Mouse (Mus musculus) ovary, postnatal 10 days (tissue): Measurements from ENCODE around the gene Dennd4a.

ENCODE experiments used
- DNase-seq: peaks from one replicate; pipeline ENCODE4 v3.0.0; 2022; ENCODE audit warnings: low spot score

The Dennd4a gene

DNA sequence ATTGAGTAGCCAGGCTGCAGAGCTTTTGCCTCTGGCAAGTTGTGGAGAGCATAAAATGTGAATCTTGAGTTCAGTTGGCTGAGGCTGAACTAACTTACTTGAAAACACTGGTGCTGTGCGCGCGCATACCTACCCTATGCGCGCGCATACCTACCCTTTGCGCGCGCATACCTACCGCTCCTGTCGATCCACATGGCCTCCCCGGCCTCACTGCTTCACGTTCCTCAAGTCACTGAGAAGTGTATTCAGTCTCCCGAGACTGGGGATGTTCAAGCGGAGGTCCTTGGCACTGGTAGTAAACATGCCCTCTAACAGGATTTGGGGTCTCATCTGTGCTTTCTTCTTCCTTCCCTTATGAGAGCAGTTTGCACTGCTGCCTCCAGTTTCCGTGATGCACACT, 107.4 kb downstream of the Dennd4a start:
- no peak for DNase-seq

GRCm38 (mm10) chr9:64925771-64926170, 114.6 kb downstream of the Dennd4a start:
- DNase-seq = no peak

DNA sequence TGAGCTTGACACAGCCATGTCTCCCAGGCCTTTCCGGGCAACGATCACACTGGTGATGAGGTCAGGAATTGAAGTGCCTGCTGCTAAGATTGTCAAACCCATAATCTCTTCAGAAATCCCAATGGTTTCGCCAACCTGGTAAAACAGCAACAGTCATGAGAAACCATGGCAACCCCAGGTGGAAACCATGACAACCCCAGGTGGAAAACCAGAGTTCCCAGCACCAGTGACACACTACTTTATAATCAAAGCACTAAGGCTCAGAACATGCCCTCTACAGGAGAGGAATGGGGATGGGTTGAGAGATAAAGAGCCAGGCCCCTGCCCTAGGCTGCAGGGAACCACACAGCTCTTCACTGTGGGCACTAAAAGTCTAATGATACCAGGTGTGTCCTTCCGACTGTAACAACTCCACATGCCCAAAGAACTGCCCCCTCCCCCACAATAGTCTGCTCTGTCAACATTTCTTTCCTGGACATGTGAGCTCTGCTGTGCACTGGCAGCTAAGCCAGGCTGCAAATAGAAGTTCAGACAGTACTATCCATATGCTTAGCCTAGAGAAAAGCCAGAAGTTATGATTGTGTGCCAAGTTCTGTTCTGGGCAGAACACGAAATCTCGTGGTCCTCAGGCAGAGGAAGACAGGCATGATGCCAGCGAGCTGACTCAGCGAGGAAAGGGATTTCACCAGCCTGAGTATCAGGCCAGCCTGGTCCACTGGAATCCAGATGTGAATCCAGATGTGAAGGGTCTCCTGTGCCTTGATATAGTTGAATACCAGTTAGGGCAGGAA, 115.3 kb downstream of the Dennd4a start:
- DNase-seq = no peak

DNA sequence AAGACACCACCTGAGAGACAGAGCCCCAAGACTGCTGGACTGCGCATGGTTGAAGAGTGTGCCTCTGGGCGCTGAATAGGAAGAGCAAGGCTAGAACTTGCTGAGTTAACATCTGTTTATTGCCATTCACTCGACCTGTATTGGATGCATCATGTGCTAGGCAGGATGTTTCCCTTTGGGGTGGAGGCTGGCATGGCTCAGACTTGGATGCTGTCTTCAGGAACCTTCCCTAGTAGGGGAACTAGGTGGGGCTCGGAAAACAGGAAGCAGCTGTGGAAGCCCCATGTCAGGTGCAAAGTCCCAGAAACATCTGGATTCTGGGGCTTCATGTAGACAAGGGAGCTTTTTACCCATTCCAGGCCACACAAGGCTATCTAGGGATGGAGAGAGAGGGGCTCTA, 119.1 kb downstream of the Dennd4a start:
- no peak for DNase-seq

DNA sequence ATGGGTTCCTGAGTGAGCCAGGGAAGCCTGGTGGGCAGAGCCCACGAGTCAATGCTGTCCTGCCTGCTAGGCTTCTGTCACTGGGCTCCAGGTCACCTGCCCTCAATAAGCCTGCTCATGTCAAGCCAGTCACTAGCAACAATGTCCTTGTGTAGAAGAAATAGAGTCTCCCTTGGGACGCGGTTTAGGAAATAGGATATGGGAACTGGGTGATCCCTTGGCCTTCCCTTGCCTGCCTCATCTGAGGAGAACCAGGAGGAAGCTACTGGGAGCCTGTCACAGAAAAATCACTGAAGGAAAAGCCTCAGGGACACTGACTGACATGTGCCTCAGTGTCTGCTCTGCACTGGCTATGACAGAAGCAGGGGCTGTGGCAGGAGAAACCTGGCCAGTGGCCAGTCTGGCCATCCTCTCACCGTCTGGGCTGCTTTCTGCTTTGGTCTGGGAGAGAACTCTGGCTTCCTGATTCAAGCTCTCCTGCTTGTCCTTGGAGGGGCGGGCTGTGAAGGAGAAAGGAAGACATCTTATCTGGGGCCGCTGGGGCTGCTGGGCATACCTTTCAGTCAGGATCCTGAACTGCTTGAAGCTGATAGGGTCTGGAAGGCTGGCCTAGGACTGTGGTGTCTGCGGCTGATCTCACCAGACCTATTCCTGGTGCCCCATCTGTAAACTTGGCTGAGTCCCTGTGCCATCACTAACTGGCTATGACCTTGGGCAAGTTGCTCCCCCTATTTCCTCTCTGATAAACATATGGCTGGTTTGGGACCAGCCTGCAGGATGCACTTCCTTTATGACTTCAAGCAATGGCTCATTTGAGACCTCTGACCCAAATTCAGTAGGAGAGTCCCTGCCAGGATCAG, 120.8 kb downstream of the Dennd4a start:
- DNase-seq = no peak

DNA sequence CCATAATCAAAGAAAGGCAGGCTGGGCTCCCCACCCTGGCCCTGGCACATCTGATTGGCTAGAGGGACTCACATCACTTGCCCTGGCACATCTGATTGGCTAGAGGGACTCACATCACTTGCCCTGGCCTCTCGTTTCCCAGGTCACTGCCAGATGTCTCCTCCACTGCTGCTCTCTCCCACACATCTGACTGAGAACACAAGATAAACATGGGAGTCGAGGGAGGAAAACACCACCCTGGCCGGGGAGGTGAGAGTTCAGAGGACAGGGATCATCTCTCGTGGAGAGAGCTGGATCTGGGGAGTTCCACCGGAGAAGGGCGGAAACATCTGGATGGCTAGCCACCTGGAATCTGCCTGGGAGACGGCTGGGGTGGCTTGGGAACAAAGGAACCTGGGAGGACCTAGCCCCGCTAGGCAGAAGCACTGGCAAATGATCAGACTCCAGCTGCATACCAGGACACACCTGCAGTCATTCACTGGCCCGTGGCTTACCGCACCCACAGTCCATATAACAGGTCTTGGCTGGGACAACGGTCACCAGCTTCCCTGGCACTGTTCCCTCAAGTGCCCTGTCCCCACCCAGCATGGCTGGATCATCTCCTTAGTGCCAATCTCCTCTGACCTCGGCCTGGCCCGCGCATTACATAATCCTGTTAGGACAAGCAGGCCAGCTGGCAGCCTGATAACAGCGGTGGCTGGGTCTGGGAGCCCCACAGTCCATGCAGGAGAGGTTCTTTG, 123.0 kb downstream of the Dennd4a start:
- DNase-seq = no peak

- DNase-seq = no peak
Observed at GRCm38 (mm10) chr9:64936508-64936907, 125.4 kb downstream of the Dennd4a start.

- no peak for DNase-seq
Observed at GRCm38 (mm10) chr9:64937491-64937890, 126.4 kb downstream of the Dennd4a start.

- no peak for DNase-seq
Observed at GRCm38 (mm10) chr9:64938535-64938934, 127.4 kb downstream of the Dennd4a start.

GRCm38 (mm10) chr9:64939281-64939680, 128.1 kb downstream of the Dennd4a start:
- DNase-seq = no peak

- no peak for DNase-seq
Observed at GRCm38 (mm10) chr9:64939790-64940189, 128.7 kb downstream of the Dennd4a start.

GRCm38 (mm10) chr9:64940731-64941346, 129.7 kb downstream of the Dennd4a start:
- no peak for DNase-seq

DNA sequence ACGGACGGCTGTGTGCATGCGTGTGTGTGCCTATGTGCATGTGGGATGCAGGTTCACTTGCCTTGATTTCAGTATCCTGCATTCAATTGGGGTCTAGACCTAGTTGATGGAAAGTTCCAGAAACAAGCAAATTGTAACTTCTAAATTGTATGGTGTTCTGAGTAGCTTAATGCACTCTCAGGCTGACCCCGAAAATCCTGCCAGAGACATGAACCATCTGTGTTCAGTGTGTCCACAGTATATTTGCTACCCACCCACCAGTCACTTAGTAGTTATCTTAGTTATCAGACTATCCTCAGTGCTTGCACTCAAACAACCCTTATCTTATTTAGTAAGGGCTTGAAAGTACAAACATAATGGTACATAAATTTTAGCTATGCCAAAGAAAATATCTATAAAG, 130.5 kb downstream of the Dennd4a start:
- DNase-seq = no peak

DNA sequence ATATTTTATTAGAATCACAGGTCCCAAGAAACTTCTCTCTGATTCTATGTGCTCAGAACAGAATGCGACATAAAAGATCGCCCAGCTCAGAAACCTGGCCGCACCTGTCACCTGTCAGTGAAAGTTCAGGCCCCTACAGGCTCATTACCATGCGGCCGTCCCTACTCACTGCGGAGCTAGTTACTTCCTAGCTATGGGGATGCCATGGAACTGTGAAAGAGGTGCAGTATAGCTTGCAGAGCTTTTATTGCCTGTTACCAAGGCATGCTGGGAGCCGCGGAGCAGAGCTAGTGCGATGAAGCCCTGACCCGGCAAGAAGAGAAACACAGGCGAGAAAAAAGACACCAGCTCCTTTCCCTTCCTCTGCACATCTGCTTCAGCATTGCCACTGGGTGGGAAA, 132.9 kb downstream of the Dennd4a start:
- DNase-seq = no peak

- no peak for DNase-seq
Observed at GRCm38 (mm10) chr9:64947483-64948095, 136.4 kb downstream of the Dennd4a start.

DNA sequence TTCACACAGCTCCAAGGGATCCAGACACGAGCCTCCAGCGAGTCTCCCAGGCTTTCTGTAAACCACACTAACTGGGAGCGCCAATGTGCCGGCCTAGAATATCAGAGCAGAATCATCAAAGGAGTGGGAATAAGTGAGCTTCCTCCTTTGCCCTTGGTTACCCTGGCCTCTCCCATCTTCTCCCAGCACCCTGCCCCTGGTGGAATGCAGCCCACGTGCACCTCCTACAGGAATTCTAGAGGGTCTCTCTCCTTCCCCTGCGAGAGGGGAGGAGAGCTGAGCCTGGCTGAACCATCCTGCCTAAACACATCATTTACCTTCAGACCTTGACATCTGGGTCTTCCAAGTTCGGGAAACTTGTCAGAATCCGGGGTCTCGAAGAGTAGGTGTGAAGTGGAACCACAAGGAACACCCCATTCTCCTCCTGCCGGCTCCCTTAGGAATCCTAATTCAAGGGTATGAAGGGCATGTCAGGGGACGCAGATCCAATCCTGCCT, 140.1 kb downstream of the Dennd4a start, which contains the start of gene Slc24a1:
Gene Slc24a1, minus strand, starts transcription at position 447 of the 497 bp plus-strand sequence.
- DNase-seq = no peak

GRCm38 (mm10) chr9:64952055-64952454, 140.9 kb downstream of the Dennd4a start:
- DNase-seq = no peak

- DNase-seq = no peak
Observed at GRCm38 (mm10) chr9:64953190-64953589, 142.1 kb downstream of the Dennd4a start.

GRCm38 (mm10) chr9:64956337-64956736, 145.2 kb downstream of the Dennd4a start:
- no peak for DNase-seq

DNA sequence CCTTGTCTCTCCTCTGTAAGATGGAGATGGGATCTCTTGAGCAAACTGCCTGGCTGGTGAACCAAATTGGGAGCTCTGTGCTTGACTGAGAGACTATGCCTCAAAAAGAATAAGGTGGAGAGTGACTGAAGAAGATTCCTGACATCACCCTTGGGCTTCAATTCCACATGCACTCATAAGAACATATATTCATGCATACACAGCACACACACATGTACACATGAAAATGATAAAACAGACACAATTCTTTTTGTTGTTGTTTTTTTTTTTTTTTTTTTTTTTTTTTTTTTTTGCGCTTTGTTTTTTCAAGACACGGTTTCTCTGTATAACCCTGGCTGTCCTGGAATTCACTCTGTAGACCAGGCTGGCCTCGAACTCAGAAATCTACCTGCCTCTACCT, 146.1 kb downstream of the Dennd4a start:
- no peak for DNase-seq
